Mouse (Mus musculus): ENCODE results near the gene Sdsl.
"Not testable (repeated sequence)": the region's sequence is repeated elsewhere in the genome, so short reads cannot be mapped to it uniquely, and the experiment has no call there.

Gene Sdsl

GRCm38 (mm10) chr5:120472770-120473169 lies at the start of gene Sdsl:
Gene Sdsl (minus strand): TSS chr5:120472810.
- DNase-seq: no peak

- DNase-seq: no peak
These were observed 44.9 kb upstream of the Sdsl start for GRCm38 (mm10) chr5:120517552-120517951.

- DNase-seq: no peak
These were observed 43.8 kb upstream of the Sdsl start for GRCm38 (mm10) chr5:120516221-120516984.

- no peak for DNase-seq
These were observed 42.8 kb upstream of the Sdsl start for GRCm38 (mm10) chr5:120515451-120515850.

GRCm38 (mm10) chr5:120514754-120515153 lies 42.1 kb upstream of the Sdsl start:
- no peak for DNase-seq

- no peak for DNase-seq
These were observed 41.5 kb upstream of the Sdsl start for GRCm38 (mm10) chr5:120514031-120514677.

GRCm38 (mm10) chr5:120512911-120513555 lies 40.4 kb upstream of the Sdsl start:
- DNase-seq: no peak

- no peak for DNase-seq
These were observed 39.1 kb upstream of the Sdsl start for GRCm38 (mm10) chr5:120511643-120512220.

- DNase-seq: peak; percentile 95
These were observed 38.5 kb upstream of the Sdsl start, which contains the start of gene Slc8b1 for GRCm38 (mm10) chr5:120510982-120511642. Gene Slc8b1 (plus strand): TSS chr5:120511168.

GRCm38 (mm10) chr5:120507311-120507710 lies 34.7 kb upstream of the Sdsl start:
- no peak for DNase-seq

GRCm38 (mm10) chr5:120506490-120506889 lies 33.9 kb upstream of the Sdsl start:
- DNase-seq: no peak

GRCm38 (mm10) chr5:120505781-120506180 lies 33.2 kb upstream of the Sdsl start:
- no peak for DNase-seq

GRCm38 (mm10) chr5:120505368-120505767 lies 32.8 kb upstream of the Sdsl start:
- peak; percentile 70 for DNase-seq

- DNase-seq: peak; percentile 72
These were observed 30.7 kb upstream of the Sdsl start, which contains the start of gene Plbd2 for GRCm38 (mm10) chr5:120503144-120503795. Gene Plbd2 (minus strand): TSS chr5:120503625.

- no peak for DNase-seq
These were observed 30.1 kb upstream of the Sdsl start for GRCm38 (mm10) chr5:120502675-120503143.

- DNase-seq: no peak
These were observed 29.6 kb upstream of the Sdsl start for GRCm38 (mm10) chr5:120502147-120502621.

- not testable (repeated sequence) for DNase-seq
These were observed 28.0 kb upstream of the Sdsl start for GRCm38 (mm10) chr5:120500609-120501008.

GRCm38 (mm10) chr5:120499202-120499601 lies 26.6 kb upstream of the Sdsl start:
- no peak for DNase-seq

GRCm38 (mm10) chr5:120497071-120497470 lies 24.5 kb upstream of the Sdsl start:
- DNase-seq: no peak

- no peak for DNase-seq
These were observed 23.2 kb upstream of the Sdsl start for GRCm38 (mm10) chr5:120495703-120496226.

GRCm38 (mm10) chr5:120495064-120495702 lies 22.6 kb upstream of the Sdsl start:
- DNase-seq: no peak
